ENCODE assay signal across 11 mouse cellular contexts in genomic region chr10:29311480-29312219, GRCm38 (mm10). TPM values are rescaled to one million over a fixed set of nuclear protein-coding genes. Genes with fewer than 3 reads are reported as not detected.
A peak's percentile ranks its signal among the peaks of the same experiment; 100 is the strongest.
DNase-seq lines count a peak whose midpoint lies in the region; ATAC-seq and TF ChIP-seq lines count a peak whose summit lies in the region.
"Had no signal": no experiment of that assay in that cellular context is flagged by ENCODE, and none has a peak within 500 bp of the region (broad histone marks: within the 10 kb centered on the region; RNA-seq: fewer than 3 reads in every experiment).

No protein-coding gene starts in this region.

- H3K4me1 ChIP-seq in lung, postnatal 0 days (ENCODE audit: insufficient read depth, low read depth, low read length), result peaks cover 7% of the 10 kb centered on the region; the same call in 1 of the 2 replicates
- H3K4me1 ChIP-seq in intestine, postnatal 0 days (replicated peaks; ENCODE audit: control insufficient read depth, insufficient read depth, low read length), result no peaks in the 10 kb centered on the region

- TF ChIP-seq EP300 in lung, postnatal 0 days (IDR thresholded peaks at IDR 0.05), result no peak

- H3K4me2 ChIP-seq in lung, postnatal 0 days (replicated peaks; ENCODE audit: low read depth, low read length), result no peak overlapping the region; the same call in 1 of the 2 replicates
- H3K4me2 ChIP-seq in intestine, postnatal 0 days (replicated peaks; ENCODE audit: low read depth), result peak overlapping the region; percentile 65

- H3K9me3 ChIP-seq in lung, postnatal 0 days (ENCODE audit: low read length), result no peaks in the 10 kb centered on the region
- H3K9me3 ChIP-seq in intestine, postnatal 0 days (ENCODE audit: control insufficient read depth), result no peaks in the 10 kb centered on the region
- H3K9me3 ChIP-seq: heart, embryonic 15.5 days had no signal

- no peak overlapping the region for H3K27ac ChIP-seq in lung, postnatal 0 days (ENCODE audit: low read length)
- H3K27ac ChIP-seq in intestine, postnatal 0 days (ENCODE audit: low read depth, low read length), result no peak overlapping the region

- 39% methylated on average over 4 of the region's 4 CpGs for WGBS in lung, postnatal 0 days
- WGBS in intestine, postnatal 0 days, result 60% methylated on average over 4 of the region's 4 CpGs

- DNase-seq in adrenal gland, adult 8-10 months, result peak; percentile 3
- no peak for DNase-seq in adrenal gland, postnatal 14 days
- DNase-seq in lung, postnatal 0 days (ENCODE audit: low spot score), result peak; percentile 44
- no peak for DNase-seq in lung, postnatal 14 days
- peak; percentile 3 for DNase-seq in skeletal muscle tissue, adult 2 months (ENCODE audit: low read depth, low spot score)
- DNase-seq in cerebellum, postnatal 14 days, result no peak
- DNase-seq in spleen, postnatal 36 days (ENCODE audit: low spot score in 2 of 2), result no peak
- DNase-seq: cerebellum, adult 11 months; layer of hippocampus, postnatal 36 days had no signal

- H3K27me3 ChIP-seq in lung, postnatal 0 days (replicated peaks; ENCODE audit: insufficient read depth, low read length), result no peaks in the 10 kb centered on the region
- H3K27me3 ChIP-seq in intestine, postnatal 0 days (replicated peaks; ENCODE audit: control insufficient read depth, insufficient read depth, low read length), result no peaks in the 10 kb centered on the region
- H3K27me3 ChIP-seq: heart, embryonic 15.5 days had no signal

- no peak overlapping the region for H3K4me3 ChIP-seq in lung, postnatal 0 days (ENCODE audit: low read depth, low read length)
- H3K4me3 ChIP-seq in intestine, postnatal 0 days (ENCODE audit: low read depth, low read length), result no peak overlapping the region

- H3K36me3 ChIP-seq in lung, postnatal 0 days (ENCODE audit: insufficient read depth, low read length), result no peaks in the 10 kb centered on the region
- H3K36me3 ChIP-seq in intestine, postnatal 0 days (ENCODE audit: control insufficient read depth, insufficient read depth), result no peaks in the 10 kb centered on the region
- H3K36me3 ChIP-seq: heart, embryonic 15.5 days had no signal

- no peak for TF ChIP-seq CTCF in lung, postnatal 0 days (IDR thresholded peaks at IDR 0.05)
- TF ChIP-seq CTCF in intestine, postnatal 0 days (IDR thresholded peaks at IDR 0.05; ENCODE audit: low read depth), result no peak

- ATAC-seq in lung, postnatal 0 days, result no peak
- no peak for ATAC-seq in intestine, postnatal 0 days

- no peak overlapping the region for H3K9ac ChIP-seq in lung, postnatal 0 days (replicated peaks; ENCODE audit: low read depth)
- no peak overlapping the region for H3K9ac ChIP-seq in intestine, postnatal 0 days (ENCODE audit: low read depth, low read length)

RNA-seq across cellular contexts. Expression of gene Echdc1, which starts 1.3 kb away (rescaled TPM):
- 100 to 1,000 TPM in 1 of 4 experiments, 10 to 100 TPM in 3; 49.7 to 116 (median 89.3) TPM for total RNA-seq in adrenal gland, adult 8-10 months (2022)
- 52.3 and 71.0 TPM in 2 replicates for total RNA-seq in adrenal gland, postnatal 14 days (2021)
- polyA plus RNA-seq in lung, postnatal 0 days (2015; fragmentation: Nextera tagmentation; extraction: Ambion mirVana), result 14.7 and 15.1 TPM in 2 replicates
- 20.3 and 23.5 TPM in 2 replicates for polyA plus RNA-seq in intestine, postnatal 0 days (2015; fragmentation: Nextera tagmentation; extraction: Ambion mirVana)

RNA-seq across cellular contexts. Expression of gene Rnf146, which starts 50.6 kb away (rescaled TPM):
- 10 to 100 TPM; 48.6 to 55.0 (median 50.7) TPM for total RNA-seq in adrenal gland, adult 8-10 months (2022)
- total RNA-seq in adrenal gland, postnatal 14 days (2021), result 46.9 and 49.9 TPM in 2 replicates
- polyA plus RNA-seq in lung, postnatal 0 days (2015; fragmentation: Nextera tagmentation; extraction: Ambion mirVana), result 43.0 and 44.8 TPM in 2 replicates
- polyA plus RNA-seq in intestine, postnatal 0 days (2015; fragmentation: Nextera tagmentation; extraction: Ambion mirVana), result 25.1 and 25.9 TPM in 2 replicates

Comparison
In these comparisons a context has a peak if more than half of its experiments do, and no peak if none do; other contexts are left out.
1. DNase-seq: peak in adrenal gland, adult 8-10 months (single experiment), lung, postnatal 0 days (single experiment) and skeletal muscle tissue, adult 2 months (single experiment); none in adrenal gland, postnatal 14 days (single experiment), lung, postnatal 14 days (single experiment), cerebellum, postnatal 14 days (0 of 2) and spleen, postnatal 36 days (0 of 2).